Mouse (Mus musculus): ENCODE data around the gene Tut7. TPM values are rescaled to one million over a fixed set of nuclear protein-coding genes. Genes with fewer than 3 reads are reported as not detected.

Tut7 gene
- polyA plus RNA-seq, 1 experiment from 2014 or later, result 52.5 TPM

DNA sequence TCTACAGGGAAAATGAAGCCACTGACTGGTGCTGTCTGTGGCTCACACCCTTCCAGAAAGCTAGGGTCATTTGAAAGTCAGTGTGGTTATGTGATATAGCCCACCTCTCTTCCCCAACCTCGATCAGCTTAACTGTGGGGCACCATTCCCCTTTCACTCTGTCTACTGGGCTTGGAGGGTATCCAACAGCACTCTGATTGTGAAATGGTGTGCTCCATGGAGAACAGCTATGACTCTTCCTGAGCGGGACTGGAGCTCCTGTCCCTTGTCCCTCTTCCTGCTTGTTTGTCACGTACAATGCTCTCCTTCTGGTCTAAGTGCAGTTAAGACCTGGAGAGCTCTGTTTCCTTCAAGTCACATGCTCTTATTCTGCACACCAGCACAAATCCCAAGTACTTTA, 47.8 kb downstream of the Tut7 start:
- no peak overlapping the region for H3K27ac ChIP-seq
- H3K4me3 ChIP-seq, result no peak overlapping the region
- no peak overlapping the region for H3K9ac ChIP-seq
- no peak for ATAC-seq (replicated peaks)
- 94% methylated on average over 3 of the region's 3 CpGs for WGBS
- H3K4me2 ChIP-seq, result no peak overlapping the region
- no peaks in the 10 kb centered on the region for H3K27me3 ChIP-seq (replicated peaks)
- peaks cover 30% of the 10 kb centered on the region for H3K36me3 ChIP-seq (replicated peaks)
- no peaks in the 10 kb centered on the region for H3K9me3 ChIP-seq
- H3K4me1 ChIP-seq, result peaks cover 11% of the 10 kb centered on the region

DNA sequence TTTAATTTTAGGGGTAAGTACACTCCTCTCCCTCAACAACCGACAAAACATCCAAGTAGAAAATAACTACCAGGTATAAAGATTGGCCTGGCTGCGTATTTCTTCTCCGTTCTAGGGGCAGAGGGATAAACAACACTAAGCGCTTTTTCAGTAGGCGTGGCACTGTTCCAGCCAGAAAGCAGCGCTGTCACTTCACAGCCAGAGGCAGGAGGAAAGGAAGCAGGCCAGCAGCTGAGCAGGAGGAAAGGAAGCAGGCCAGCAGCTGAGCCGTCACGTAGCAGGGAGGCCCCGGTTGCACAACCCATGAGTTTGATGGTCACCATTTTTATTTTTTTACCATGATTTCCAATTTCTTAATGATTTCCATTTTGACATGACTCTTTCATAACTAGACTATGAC, 51.7 kb downstream of the Tut7 start:
- Histone ChIP-seq H3K27ac (peak overlapping the region; percentile 98), H3K4me2 (no peak overlapping the region; the same call in 1 of the 2 replicates)

DNA sequence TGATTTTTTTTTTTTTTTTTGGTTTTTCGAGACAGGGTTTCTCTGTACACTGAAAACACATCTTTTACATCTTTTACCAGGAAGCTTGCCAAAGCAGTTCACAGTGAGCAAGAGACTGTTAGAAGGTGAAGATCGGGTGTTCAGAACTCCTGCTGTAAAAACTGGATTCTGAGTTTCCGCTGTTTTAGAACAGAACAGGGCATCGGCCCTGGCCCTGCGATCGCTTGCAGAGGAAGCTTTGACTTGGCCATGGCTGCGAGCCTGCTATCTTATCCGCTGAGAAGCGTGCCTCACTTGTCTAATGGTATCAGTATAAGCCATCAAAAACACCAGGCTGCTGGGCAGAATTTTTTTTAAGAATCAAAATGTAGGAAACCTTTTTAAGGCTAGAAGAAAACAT, 52.1 kb downstream of the Tut7 start:
- Histone ChIP-seq H3K4me3 (peak overlapping the region; percentile 96), H3K27me3 (replicated peaks) (no peaks in the 10 kb centered on the region), H3K4me1 (peaks cover 43% of the 10 kb centered on the region), H3K4me2 (peak overlapping the region; percentile 66), H3K9ac (no peak overlapping the region), H3K36me3 (replicated peaks) (peaks cover 11% of the 10 kb centered on the region), H3K9me3 (no peaks in the 10 kb centered on the region), H3K27ac (peak overlapping the region; percentile 98)
- WGBS, result 69% methylated on average over 9 of the region's 9 CpGs
- no peak for ATAC-seq (replicated peaks)

More for the DNA sequence above, 51.7 kb downstream of the Tut7 start:
- Histone ChIP-seq H3K27me3 (replicated peaks) (no peaks in the 10 kb centered on the region), H3K4me3 (no peak overlapping the region), H3K4me1 (peaks cover 39% of the 10 kb centered on the region), H3K36me3 (replicated peaks) (peaks cover 11% of the 10 kb centered on the region), H3K9me3 (no peaks in the 10 kb centered on the region), H3K9ac (no peak overlapping the region)
- 65% methylated on average over 9 of the region's 9 CpGs for WGBS
- no peak for ATAC-seq (replicated peaks)

DNA sequence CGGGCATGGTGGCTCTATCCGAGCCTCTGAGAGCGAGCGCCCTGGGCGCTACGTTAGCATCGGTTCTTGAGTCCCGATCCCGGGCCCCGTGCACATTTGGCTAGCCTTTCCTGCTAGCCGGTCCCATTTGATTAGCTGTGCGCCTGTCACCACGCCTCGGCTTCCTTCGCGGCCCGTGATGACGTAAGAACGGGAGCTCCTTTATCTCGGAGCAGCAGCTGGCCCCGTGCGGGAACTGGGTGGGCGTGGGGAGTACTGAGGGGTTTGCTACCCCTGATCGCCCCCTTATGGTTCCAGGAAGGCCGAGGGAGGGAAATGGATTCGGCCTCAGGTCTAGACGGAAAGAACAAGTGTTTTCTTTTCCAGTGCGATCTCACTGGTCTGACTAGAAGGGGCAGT, 52.8 kb downstream of the Tut7 start:
- Histone ChIP-seq H3K4me2 (peak overlapping the region; percentile 66), H3K27me3 (replicated peaks) (no peaks in the 10 kb centered on the region), H3K4me1 (peaks cover 46% of the 10 kb centered on the region), H3K4me3 (peak overlapping the region; percentile 96), H3K9me3 (no peaks in the 10 kb centered on the region), H3K27ac (peak overlapping the region; percentile 98), H3K9ac (peak overlapping the region; percentile 84), H3K36me3 (replicated peaks) (peaks cover 8% of the 10 kb centered on the region)
- peak; percentile 89 for ATAC-seq (replicated peaks)
- under 1% methylated on average over 28 of the region's 28 CpGs for WGBS

DNA sequence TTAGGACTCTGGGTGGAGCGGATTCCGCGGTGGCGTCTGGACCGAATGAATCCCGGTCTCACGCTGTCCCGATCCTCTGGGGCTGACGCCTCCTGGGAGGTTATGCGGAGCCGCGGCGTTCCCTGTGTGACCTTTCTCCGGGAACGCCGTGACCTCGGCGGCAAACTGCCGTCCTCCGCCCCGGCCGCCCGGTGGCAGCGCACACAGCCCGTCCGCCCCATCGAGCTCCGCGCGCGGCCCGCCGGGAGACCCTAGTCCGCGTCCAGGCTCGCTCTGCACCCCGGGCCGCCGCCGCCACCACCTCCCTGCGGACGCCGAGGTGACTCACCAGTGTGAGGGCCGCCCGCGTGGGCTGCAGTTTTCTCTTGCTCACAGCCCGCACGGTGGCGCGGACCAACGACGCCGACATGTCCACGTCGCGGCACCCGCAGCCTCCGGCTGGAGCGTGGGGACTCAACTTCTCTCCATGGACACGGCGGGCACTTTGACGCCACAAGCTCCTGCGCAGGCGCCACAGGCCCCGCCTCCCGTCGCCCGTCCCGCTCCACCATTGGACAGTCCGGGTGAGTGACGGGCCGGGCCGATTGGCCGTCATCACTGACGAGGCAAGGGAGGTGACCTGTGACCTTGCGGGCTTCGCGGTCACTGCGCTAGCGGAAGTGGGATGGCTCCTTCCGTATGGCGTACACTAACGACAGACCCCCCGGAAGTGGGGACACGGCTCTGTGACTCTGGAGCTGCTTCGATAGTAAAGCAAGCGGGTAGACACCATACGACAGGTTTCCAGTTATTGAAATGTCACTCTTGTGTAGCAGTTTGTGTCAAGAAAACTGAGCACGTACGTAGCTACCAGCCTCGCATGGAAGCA, 53.4 kb downstream of the Tut7 start, which contains the start of gene Isca1:
Gene Isca1, minus strand, starts transcription at position 515 of the 868 bp plus-strand sequence.
- Histone ChIP-seq H3K9me3 (no peaks in the 10 kb centered on the region), H3K9ac (peak within 1 kb of the TSS; percentile 84), H3K4me3 (peak within 1 kb of the TSS; percentile 96), H3K27ac (peak within 1 kb of the TSS; percentile 98), H3K27me3 (replicated peaks) (no peaks in the 10 kb centered on the region), H3K4me2 (peak within 1 kb of the TSS; percentile 66), H3K36me3 (replicated peaks) (peaks cover 3% of the 10 kb centered on the region; the same call in 1 of the 2 replicates), H3K4me1 (peaks cover 46% of the 10 kb centered on the region)
- ATAC-seq (replicated peaks), result peak; percentile 99
- WGBS, result under 1% methylated on average over 91 of the region's 91 CpGs

DNA sequence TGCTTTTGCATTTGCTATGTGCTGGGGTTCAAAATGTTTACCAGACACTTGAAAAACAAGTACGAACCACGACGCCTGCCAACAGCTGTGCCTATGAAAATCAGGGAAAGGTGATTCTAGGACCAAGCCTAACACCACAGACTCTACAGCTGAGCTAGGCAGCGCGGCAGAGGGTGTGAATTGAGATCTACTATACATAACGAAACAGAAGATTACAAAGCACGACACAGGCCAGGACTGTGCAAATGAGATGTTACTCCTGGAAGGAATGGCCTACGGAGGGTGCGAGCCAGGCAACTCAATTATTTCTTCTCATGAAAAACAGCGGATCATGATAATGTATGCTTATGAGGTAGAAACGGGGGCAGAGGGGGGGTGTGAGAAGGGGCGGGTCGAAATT, 54.4 kb downstream of the Tut7 start:
- Histone ChIP-seq H3K27ac (no peak overlapping the region), H3K27me3 (replicated peaks) (no peaks in the 10 kb centered on the region), H3K4me2 (peak overlapping the region; percentile 66), H3K9ac (peak overlapping the region; percentile 84; the same call in 1 of the 2 replicates), H3K4me3 (peak overlapping the region; percentile 96), H3K4me1 (peaks cover 46% of the 10 kb centered on the region), H3K36me3 (replicated peaks) (peaks cover 3% of the 10 kb centered on the region; the same call in 1 of the 2 replicates), H3K9me3 (no peaks in the 10 kb centered on the region)
- WGBS, result 37% methylated on average over 13 of the region's 13 CpGs
- ATAC-seq (replicated peaks), result no peak

DNA sequence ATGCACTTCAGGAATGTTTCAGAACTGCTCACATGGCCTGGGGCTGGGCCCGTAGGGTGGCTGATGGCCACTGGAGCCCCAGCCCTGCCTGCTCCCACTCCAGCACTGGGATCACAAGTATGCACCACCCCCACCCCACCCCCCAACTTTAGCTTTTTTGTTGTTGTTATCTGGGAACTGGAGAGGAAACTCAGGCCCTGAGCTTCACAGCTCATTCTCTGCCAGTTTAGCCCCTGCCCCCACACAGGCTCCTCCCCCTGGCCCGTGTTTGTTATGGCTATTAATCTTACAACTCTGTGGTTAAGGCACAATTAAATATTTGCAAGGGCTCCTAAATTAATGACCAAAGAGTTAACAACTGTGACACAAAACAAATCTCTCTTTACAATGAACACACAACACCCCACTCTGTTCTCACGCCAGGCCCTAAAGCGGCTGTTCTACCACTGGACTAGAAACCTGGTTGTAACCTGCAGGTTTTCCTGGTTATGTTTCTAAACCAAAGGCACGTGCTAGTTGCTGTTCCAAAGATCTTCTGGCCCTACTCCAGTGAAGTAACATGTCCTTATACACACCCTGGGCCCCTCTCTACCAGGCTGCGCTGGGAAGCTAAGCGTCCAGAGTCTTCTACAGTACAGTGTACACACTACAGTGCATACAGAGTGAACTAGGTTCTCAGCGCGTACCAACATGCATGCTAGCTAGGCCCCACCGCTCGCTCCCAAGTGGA, 56.0 kb downstream of the Tut7 start:
- WGBS, result 84% methylated on average over 11 of the region's 11 CpGs
- H3K9ac ChIP-seq, result no peak overlapping the region
- no peak overlapping the region for H3K4me3 ChIP-seq
- H3K27me3 ChIP-seq (replicated peaks), result no peaks in the 10 kb centered on the region
- no peak overlapping the region for H3K4me2 ChIP-seq
- peaks cover 46% of the 10 kb centered on the region for H3K4me1 ChIP-seq
- no peak for ATAC-seq (replicated peaks)
- no peak overlapping the region for H3K27ac ChIP-seq
- H3K36me3 ChIP-seq (replicated peaks), result no peaks in the 10 kb centered on the region
- H3K9me3 ChIP-seq, result no peaks in the 10 kb centered on the region

DNA sequence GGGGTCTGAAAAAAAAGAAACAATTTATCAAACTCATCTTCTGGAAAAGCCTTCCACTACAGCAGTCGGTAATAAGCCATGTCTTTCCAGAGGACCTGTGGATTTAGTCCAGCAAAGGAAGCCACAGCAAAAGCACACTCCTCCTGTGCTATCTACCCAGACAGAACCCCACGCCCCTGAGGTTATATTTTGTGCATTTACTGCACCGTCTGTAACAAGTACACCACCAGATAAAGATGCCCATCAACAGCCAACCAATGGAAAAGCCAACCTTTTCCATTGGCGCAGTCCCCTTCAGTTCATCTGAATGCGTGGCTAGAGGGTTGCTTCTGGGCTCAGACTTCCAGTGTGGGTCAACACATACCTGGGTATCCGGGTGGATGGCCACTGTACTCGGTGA, 60.2 kb downstream of the Tut7 start:
- no peak for ATAC-seq (replicated peaks)
- no peak overlapping the region for H3K4me3 ChIP-seq
- H3K4me1 ChIP-seq, result peaks cover 22% of the 10 kb centered on the region
- peaks cover 9% of the 10 kb centered on the region for H3K36me3 ChIP-seq (replicated peaks)
- WGBS, result 97% methylated on average over 7 of the region's 7 CpGs
- no peak overlapping the region for H3K27ac ChIP-seq
- H3K27me3 ChIP-seq (replicated peaks), result no peaks in the 10 kb centered on the region
- H3K9me3 ChIP-seq, result no peaks in the 10 kb centered on the region
- H3K4me2 ChIP-seq, result no peak overlapping the region
- H3K9ac ChIP-seq, result no peak overlapping the region

DNA sequence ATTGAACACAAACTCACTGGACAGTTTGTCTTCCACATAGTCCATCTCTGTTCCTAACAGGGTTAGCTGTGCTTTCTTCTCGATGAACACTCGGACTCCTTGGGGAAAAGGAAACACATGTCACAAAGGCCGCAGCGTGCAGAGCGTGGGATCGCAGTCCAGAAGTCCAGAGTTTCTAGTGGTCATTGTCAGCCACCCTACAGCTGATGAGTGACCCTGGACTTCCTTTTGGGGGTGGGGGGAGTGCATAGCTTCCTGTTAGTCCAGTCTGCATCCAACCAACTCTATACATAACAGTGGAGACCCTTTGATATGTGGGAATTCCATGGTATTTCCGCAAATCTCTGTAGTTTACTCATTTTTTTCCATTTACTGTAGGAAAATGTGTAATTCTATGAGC, 66.0 kb downstream of the Tut7 start:
- Histone ChIP-seq H3K9ac (no peak overlapping the region), H3K27me3 (replicated peaks) (no peaks in the 10 kb centered on the region), H3K4me2 (no peak overlapping the region), H3K9me3 (no peaks in the 10 kb centered on the region), H3K4me3 (no peak overlapping the region), H3K36me3 (replicated peaks) (peaks cover 19% of the 10 kb centered on the region), H3K27ac (no peak overlapping the region), H3K4me1 (no peaks in the 10 kb centered on the region)
- ATAC-seq (replicated peaks), result no peak
- WGBS, result 92% methylated on average over 7 of the region's 7 CpGs

DNA sequence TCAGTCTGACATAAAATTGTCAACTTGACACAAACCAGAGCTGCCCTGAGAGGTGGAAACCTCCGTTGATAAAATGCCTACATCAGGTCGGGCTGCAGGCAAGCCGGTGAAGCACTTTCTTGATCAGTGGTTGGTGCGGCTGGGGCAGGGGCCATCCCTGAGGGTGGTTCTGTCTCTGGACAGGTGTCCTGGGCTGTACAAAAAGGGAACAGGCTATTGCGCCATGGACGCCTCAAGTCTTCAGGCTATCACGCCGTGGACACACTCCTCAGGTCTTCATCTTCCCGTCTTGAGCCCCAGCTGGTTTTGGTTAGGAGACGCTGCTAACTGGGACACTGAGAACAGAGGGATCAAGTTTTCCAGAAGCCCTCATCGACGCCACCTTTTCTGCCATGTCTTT, 72.6 kb downstream of the Tut7 start:
- Histone ChIP-seq H3K36me3 (replicated peaks) (0 out of 2 replicates have a peak, but pooled peaks cover 2% of the 10 kb centered on the region), H3K9ac (no peak overlapping the region), H3K9me3 (no peaks in the 10 kb centered on the region), H3K27me3 (replicated peaks) (no peaks in the 10 kb centered on the region), H3K4me2 (no peak overlapping the region), H3K4me3 (no peak overlapping the region), H3K4me1 (no peaks in the 10 kb centered on the region), H3K27ac (no peak overlapping the region)
- WGBS, result 93% methylated on average over 12 of the region's 12 CpGs
- ATAC-seq (replicated peaks), result no peak

DNA sequence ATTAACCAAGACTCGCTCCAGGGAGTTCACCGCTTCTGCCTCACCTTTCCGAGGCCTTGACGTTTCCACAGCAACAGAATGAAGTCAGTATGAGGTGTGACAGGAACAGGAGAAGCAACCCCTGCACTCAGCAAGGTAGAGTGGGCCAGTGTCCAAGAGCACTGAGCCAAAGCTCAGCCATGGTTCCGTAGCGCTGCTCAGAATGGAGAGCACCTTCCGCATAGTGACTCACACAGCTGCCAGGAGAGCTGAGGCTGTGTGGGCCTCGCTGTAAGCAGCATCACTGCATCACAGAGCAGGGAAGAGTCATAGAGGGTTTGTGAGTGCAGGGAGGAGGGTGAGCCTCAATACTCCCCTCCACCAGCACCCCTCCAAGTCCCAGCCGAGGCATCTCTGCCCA, 76.2 kb downstream of the Tut7 start, which contains the start of gene 1700014D04Rik:
Gene 1700014D04Rik, minus strand, starts transcription at position 42 of the 400 bp plus-strand sequence.
- H3K27ac ChIP-seq, result no peak within 1 kb of the TSS
- no peak within 1 kb of the TSS for H3K9ac ChIP-seq

DNA sequence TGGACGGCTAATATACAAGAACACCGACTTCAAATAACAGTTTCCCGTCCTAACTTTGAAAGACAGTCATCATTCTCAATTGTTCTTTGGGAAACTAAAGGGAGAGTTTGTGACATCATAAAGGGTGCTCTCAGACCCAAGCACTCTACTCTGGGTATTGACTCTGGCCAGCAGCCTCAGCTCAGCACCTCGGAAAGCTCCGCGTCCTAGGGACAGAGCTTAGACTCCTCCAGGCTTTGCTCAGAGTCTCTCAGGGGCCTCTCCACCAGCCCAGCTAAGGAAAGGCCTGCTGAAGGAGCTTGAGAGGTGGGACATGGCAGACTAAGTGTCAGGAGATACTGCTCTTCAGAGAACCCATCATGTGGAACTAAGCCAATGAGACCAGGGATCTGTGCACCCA, 76.8 kb downstream of the Tut7 start:
- H3K36me3 ChIP-seq (replicated peaks), result no peaks in the 10 kb centered on the region
- H3K27ac ChIP-seq, result no peak overlapping the region
- H3K4me1 ChIP-seq, result no peaks in the 10 kb centered on the region
- H3K4me2 ChIP-seq, result no peak overlapping the region
- 77% methylated on average over 5 of the region's 6 CpGs for WGBS
- no peak for ATAC-seq (replicated peaks)
- H3K4me3 ChIP-seq, result no peak overlapping the region
- no peaks in the 10 kb centered on the region for H3K27me3 ChIP-seq (replicated peaks)
- no peaks in the 10 kb centered on the region for H3K9me3 ChIP-seq
- no peak overlapping the region for H3K9ac ChIP-seq

More for the DNA sequence above, 76.2 kb downstream of the Tut7 start, which contains the start of gene 1700014D04Rik:
- H3K36me3 ChIP-seq (replicated peaks), result no peaks in the 10 kb centered on the region
- no peak within 1 kb of the TSS for H3K4me3 ChIP-seq
- no peaks in the 10 kb centered on the region for H3K9me3 ChIP-seq
- no peaks in the 10 kb centered on the region for H3K4me1 ChIP-seq
- no peak within 1 kb of the TSS for H3K4me2 ChIP-seq
- 83% methylated on average over 9 of the region's 9 CpGs for WGBS
- H3K27me3 ChIP-seq (replicated peaks), result no peaks in the 10 kb centered on the region
- ATAC-seq (replicated peaks), result no peak

Measured in midbrain, embryonic 15.5 days (tissue).